Mouse (Mus musculus) intestine, embryonic 15.5 days (tissue): ENCODE measurements around the gene Snx3. TPM values are rescaled to one million over a fixed set of nuclear protein-coding genes. Genes with fewer than 3 reads are reported as not detected.
A peak's percentile ranks its signal among the peaks of the same experiment; 100 is the strongest.

Experiments
- ATAC-seq: fragments of 200-750 bp; cut with Nextera tagmentation; 2 replicates; pipeline ENCODE4 v1.8.0; 2017; ENCODE audit warnings: moderate TSS enrichment, moderate library complexity
- H3K27ac ChIP-seq: fragments of 300-500 bp; sonication (generic); 2 replicates; pipeline ENCODE4 v1.5.1; 2015; ENCODE audit warnings: mild to moderate bottlenecking, inconsistent platforms
- H3K27me3 ChIP-seq: fragments of 300-500 bp; sonication (generic); replicated peaks from 2 replicates; pipeline ENCODE4 v1.6.1; 2015; ENCODE audit warnings: inconsistent platforms
- H3K36me3 ChIP-seq: fragments of 300-500 bp; sonication (generic); 2 replicates; pipeline ENCODE4 v1.6.1; 2015; ENCODE audit warnings: inconsistent platforms
- H3K4me1 ChIP-seq: fragments of 300-500 bp; sonication (generic); replicated peaks from 2 replicates; pipeline ENCODE4 v1.6.1; 2015; ENCODE audit warnings: inconsistent platforms
- H3K4me2 ChIP-seq: fragments of 300-500 bp; sonication (generic); replicated peaks from 2 replicates; pipeline ENCODE4 v1.6.1; 2015; ENCODE audit warnings: mild to moderate bottlenecking, inconsistent platforms
- H3K4me3 ChIP-seq: fragments of 300-500 bp; sonication (generic); replicated peaks from 2 replicates; pipeline ENCODE4 v1.5.1; 2015; ENCODE audit warnings: inconsistent platforms
- H3K9ac ChIP-seq: fragments of 300-500 bp; sonication (generic); 2 replicates; pipeline ENCODE4 v1.6.1; 2015; ENCODE audit warnings: inconsistent platforms
- H3K9me3 ChIP-seq: fragments of 300-500 bp; sonication (generic); 2 replicates; pipeline ENCODE4 v1.6.1; 2016; ENCODE audit warnings: inconsistent platforms
- WGBS: fragments of 180-500 bp; shearing (Covaris S2); methylation state at CpG from one replicate; pipeline ENCODE4 v1.1.7; 2015; 5-methylcytosine and 5-hydroxymethylcytosine counted together
- polyA plus RNA-seq: library from polyadenylated mRNA; unstranded; fragments of >200 nt; fragmentation: Nextera tagmentation; extraction: Ambion mirVana; gene quantifications from 2 replicates; pipeline ENCODE4 v1.2.1, GENCODE M21; 2015

The Snx3 gene
- polyA plus RNA-seq, 1 experiment from 2014 or later, result 443 TPM

DNA sequence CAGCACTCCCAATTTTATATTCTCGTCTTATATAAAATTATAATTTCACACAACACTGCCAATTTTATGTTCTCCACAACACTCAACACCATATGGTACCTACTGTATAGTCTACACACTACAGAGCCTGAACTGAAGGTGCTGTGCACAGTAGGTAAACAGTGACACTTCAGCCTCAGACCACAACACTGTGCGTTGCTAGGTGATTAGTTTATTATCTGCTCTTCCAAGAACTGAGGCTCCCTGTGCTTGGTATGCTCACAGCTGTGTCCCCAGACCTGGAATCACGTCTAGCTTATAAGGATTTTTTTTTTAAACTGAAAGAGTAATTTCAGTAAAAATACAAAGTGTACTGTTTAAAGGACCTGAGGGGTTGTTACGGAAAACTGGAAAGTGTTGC, 21.1 kb upstream of the Snx3 start:
- Histone ChIP-seq H3K9ac (no peak overlapping the region), H3K9me3 (no peaks in the 10 kb centered on the region), H3K4me3 (no peak overlapping the region), H3K4me2 (no peak overlapping the region), H3K36me3 (no peaks in the 10 kb centered on the region), H3K4me1 (0 out of 2 replicates have a peak, but pooled peaks cover 5% of the 10 kb centered on the region), H3K27ac (no peak overlapping the region), H3K27me3 (no peaks in the 10 kb centered on the region)
- no peak for ATAC-seq
- WGBS, result 63% methylated on average over 4 of the region's 4 CpGs

DNA sequence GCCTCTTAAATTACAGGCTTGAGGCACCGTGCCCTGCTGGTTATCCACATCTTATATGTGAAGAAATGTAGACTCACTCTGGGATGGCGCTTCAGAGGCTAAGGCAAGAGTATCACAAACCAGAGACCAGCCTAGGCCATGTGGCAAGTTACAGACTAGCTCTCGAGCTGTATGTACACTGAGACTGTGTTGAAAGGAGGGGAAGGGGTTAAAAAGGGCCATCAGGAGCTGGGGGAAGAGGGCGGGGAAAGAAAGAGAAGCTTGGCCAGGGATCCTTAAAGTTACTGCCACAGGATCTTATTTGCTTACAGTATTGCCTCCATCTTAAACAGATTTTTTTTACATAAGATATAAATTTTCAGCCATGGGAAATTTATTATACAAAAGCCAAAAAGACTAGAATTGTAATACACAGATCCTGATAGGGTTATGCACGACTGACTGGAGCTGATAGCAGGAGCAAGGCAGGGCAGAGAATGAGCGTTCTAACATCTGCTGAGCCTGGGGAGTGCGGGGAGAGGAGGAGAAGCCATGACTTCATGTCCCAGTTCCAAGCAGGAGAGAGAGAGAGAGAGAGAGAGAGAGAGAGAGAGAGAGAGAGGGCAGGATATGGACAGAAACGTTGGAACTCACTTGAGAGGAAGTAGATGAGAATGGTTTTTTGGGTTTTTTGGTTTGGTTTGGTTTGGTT, 13.1 kb upstream of the Snx3 start:
- H3K9me3 ChIP-seq, result no peaks in the 10 kb centered on the region
- WGBS, result 31% methylated on average over 8 of the region's 8 CpGs
- H3K27ac ChIP-seq, result 0 out of 2 replicates have a peak overlapping the region, but pooled peaks have one; percentile 2
- H3K4me1 ChIP-seq, result no peaks in the 10 kb centered on the region
- H3K4me2 ChIP-seq, result no peak overlapping the region
- no peaks in the 10 kb centered on the region for H3K27me3 ChIP-seq
- H3K36me3 ChIP-seq, result no peaks in the 10 kb centered on the region
- H3K4me3 ChIP-seq, result no peak overlapping the region
- no peak overlapping the region for H3K9ac ChIP-seq
- ATAC-seq, result no peak

- WGBS, result 40% methylated on average over 1 of the region's 1 CpGs
- no peak overlapping the region for H3K4me3 ChIP-seq
- H3K9me3 ChIP-seq, result no peaks in the 10 kb centered on the region
- H3K27me3 ChIP-seq, result no peaks in the 10 kb centered on the region
- H3K4me2 ChIP-seq, result no peak overlapping the region
- H3K36me3 ChIP-seq, result no peaks in the 10 kb centered on the region
- H3K27ac ChIP-seq, result peak overlapping the region; percentile 70
- ATAC-seq, result peak; percentile 15; the same call in 1 of the 2 replicates
- H3K9ac ChIP-seq, result no peak overlapping the region
- no peaks in the 10 kb centered on the region for H3K4me1 ChIP-seq
These were observed 10.7 kb upstream of the Snx3 start for GRCm38 (mm10) chr10:42491158-42491557.

DNA sequence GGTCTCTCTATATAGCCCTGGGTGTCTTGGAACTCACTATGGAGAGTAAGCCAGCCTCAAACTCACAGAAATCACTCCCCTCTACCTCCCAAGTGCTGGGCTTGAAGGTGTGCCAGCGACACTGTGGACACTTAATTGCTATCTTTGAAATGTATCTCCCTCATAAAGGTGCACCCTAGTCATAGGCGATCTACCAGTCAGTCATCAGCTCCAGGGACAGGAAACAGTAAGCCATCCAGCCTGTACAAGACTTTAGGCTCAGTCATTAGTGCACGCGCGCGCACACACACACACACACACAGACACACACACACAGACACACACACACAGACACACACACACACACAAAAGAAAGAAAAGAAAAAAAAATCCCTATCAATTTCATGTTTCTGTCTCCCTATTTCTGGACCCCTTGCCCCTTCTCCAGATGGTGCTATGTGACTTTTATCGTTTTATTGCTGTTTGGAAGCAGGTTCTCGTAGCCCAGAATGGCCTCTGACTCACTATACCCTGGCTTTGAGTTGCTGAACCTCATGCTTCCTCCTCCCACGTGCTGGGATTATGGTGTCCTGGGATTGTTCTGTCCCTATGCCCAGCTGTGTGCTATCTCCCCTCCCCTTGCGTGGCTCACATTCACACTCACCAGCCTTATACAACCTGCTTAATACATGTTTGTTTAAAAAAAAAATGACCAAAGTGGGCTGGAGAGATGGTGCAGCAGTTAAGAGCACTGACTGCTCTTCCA, 9.6 kb upstream of the Snx3 start:
- H3K27ac ChIP-seq, result peak overlapping the region; percentile 58; the same call in 1 of the 2 replicates
- H3K4me3 ChIP-seq, result no peak overlapping the region
- H3K36me3 ChIP-seq, result no peaks in the 10 kb centered on the region
- H3K4me2 ChIP-seq, result no peak overlapping the region
- 67% methylated on average over 10 of the region's 10 CpGs for WGBS
- H3K27me3 ChIP-seq, result no peaks in the 10 kb centered on the region
- H3K4me1 ChIP-seq, result no peaks in the 10 kb centered on the region
- no peak overlapping the region for H3K9ac ChIP-seq
- ATAC-seq, result peak; percentile 85
- H3K9me3 ChIP-seq, result no peaks in the 10 kb centered on the region

GRCm38 (mm10) chr10:42493000-42493399, 8.8 kb upstream of the Snx3 start:
- H3K9ac ChIP-seq, result no peak overlapping the region
- no peaks in the 10 kb centered on the region for H3K27me3 ChIP-seq
- H3K4me3 ChIP-seq, result no peak overlapping the region
- peak; percentile 56 for ATAC-seq
- no peaks in the 10 kb centered on the region for H3K9me3 ChIP-seq
- 41% methylated on average over 4 of the region's 4 CpGs for WGBS
- no peaks in the 10 kb centered on the region for H3K4me1 ChIP-seq
- peak overlapping the region; percentile 68 for H3K27ac ChIP-seq
- no peak overlapping the region for H3K4me2 ChIP-seq
- no peaks in the 10 kb centered on the region for H3K36me3 ChIP-seq

GRCm38 (mm10) chr10:42500611-42501010, 1.2 kb upstream of the Snx3 start:
- H3K36me3 ChIP-seq, result no peaks in the 10 kb centered on the region
- H3K9ac ChIP-seq, result no peak overlapping the region
- H3K27ac ChIP-seq, result peak overlapping the region; percentile 99
- H3K4me2 ChIP-seq, result no peak overlapping the region
- no peaks in the 10 kb centered on the region for H3K27me3 ChIP-seq
- H3K4me1 ChIP-seq, result no peaks in the 10 kb centered on the region; the same call in 1 of the 2 replicates
- no peak overlapping the region for H3K4me3 ChIP-seq
- WGBS, result 81% methylated on average over 8 of the region's 8 CpGs
- no peak for ATAC-seq
- H3K9me3 ChIP-seq, result no peaks in the 10 kb centered on the region

DNA sequence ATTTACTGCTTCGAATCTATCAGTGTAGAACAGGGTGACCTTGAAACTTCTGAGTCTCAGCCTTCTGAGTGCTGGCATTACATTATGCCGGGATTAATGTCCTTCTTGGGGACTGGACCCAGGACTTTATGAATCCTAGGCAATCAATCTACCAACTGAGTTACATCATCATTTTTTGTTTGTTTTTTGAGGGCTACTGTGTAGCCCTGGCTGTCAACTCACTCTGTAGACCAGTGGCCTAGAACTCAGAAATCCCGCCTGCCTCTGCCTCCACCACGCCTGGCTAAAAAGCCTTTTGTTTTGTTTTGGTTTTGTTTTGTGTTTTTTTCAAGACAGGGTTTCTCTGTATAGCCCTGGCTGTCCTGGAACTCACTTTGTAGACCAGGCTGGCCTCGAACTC, 669 bp upstream of the Snx3 start:
- peak; percentile 8 for ATAC-seq
- Histone ChIP-seq H3K36me3 (no peaks in the 10 kb centered on the region), H3K27me3 (no peaks in the 10 kb centered on the region), H3K4me2 (peak overlapping the region; percentile 61), H3K27ac (peak overlapping the region; percentile 99), H3K4me3 (no peak overlapping the region), H3K9me3 (no peaks in the 10 kb centered on the region), H3K9ac (no peak overlapping the region), H3K4me1 (no peaks in the 10 kb centered on the region; the same call in 1 of the 2 replicates)
- 70% methylated on average over 5 of the region's 5 CpGs for WGBS

GRCm38 (mm10) chr10:42502349-42503111, 700 bp downstream of the Snx3 start:
- H3K36me3 ChIP-seq, result no peaks in the 10 kb centered on the region
- H3K9ac ChIP-seq, result peak overlapping the region; percentile 99
- peak overlapping the region; percentile 61 for H3K4me2 ChIP-seq
- peak overlapping the region; percentile 86 for H3K4me3 ChIP-seq
- no peaks in the 10 kb centered on the region for H3K27me3 ChIP-seq
- peak; percentile 46 for ATAC-seq
- peak overlapping the region; percentile 99 for H3K27ac ChIP-seq
- WGBS, result under 1% methylated on average over 55 of the region's 55 CpGs
- no peaks in the 10 kb centered on the region for H3K9me3 ChIP-seq
- no peaks in the 10 kb centered on the region; the same call in 1 of the 2 replicates for H3K4me1 ChIP-seq

DNA sequence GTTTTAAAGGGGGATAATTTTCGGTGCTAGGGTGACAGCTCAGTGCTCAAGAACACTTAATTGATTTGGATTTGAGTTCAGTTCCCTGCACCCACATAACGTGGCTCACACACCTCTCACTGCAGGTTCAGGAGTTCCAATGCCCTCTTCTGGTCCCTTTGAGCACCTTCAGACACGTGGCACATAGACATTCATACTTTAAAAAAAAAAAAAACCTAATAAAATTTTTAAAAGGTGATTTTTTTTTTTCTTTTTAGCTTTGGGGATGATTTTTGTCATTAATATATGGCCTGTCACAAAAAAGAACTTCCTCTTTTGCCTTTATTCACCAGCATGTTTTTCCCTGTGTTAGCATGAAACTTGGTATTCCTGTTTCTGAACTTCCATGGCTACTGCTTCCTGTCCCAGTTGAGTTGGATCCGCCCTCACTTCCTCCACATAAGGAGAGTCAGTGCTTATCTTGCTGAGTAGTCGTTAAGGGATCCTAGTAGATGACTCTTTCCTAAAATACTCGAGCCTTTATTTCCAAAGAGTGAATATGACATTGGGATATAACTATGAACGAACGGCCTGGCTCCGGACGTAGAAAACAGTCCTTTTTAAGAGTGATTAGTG, 2.4 kb downstream of the Snx3 start:
- H3K9ac ChIP-seq, result no peak overlapping the region
- no peak overlapping the region for H3K4me3 ChIP-seq
- WGBS, result 82% methylated on average over 10 of the region's 10 CpGs
- H3K27ac ChIP-seq, result no peak overlapping the region
- H3K36me3 ChIP-seq, result peaks cover 10% of the 10 kb centered on the region; the same call in 1 of the 2 replicates
- no peak overlapping the region; the same call in 1 of the 2 replicates for H3K4me2 ChIP-seq
- no peaks in the 10 kb centered on the region for H3K9me3 ChIP-seq
- no peaks in the 10 kb centered on the region for H3K27me3 ChIP-seq
- H3K4me1 ChIP-seq, result no peaks in the 10 kb centered on the region; the same call in 1 of the 2 replicates
- no peak for ATAC-seq

- Histone ChIP-seq H3K4me3 (no peak overlapping the region), H3K4me1 (no peaks in the 10 kb centered on the region), H3K9ac (no peak overlapping the region), H3K27me3 (no peaks in the 10 kb centered on the region), H3K4me2 (no peak overlapping the region), H3K9me3 (no peaks in the 10 kb centered on the region), H3K36me3 (peaks cover 10% of the 10 kb centered on the region; the same call in 1 of the 2 replicates), H3K27ac (no peak overlapping the region)
- no peak for ATAC-seq
- 86% methylated on average over 6 of the region's 6 CpGs for WGBS
These were observed 8.3 kb downstream of the Snx3 start for GRCm38 (mm10) chr10:42510141-42510540.

DNA sequence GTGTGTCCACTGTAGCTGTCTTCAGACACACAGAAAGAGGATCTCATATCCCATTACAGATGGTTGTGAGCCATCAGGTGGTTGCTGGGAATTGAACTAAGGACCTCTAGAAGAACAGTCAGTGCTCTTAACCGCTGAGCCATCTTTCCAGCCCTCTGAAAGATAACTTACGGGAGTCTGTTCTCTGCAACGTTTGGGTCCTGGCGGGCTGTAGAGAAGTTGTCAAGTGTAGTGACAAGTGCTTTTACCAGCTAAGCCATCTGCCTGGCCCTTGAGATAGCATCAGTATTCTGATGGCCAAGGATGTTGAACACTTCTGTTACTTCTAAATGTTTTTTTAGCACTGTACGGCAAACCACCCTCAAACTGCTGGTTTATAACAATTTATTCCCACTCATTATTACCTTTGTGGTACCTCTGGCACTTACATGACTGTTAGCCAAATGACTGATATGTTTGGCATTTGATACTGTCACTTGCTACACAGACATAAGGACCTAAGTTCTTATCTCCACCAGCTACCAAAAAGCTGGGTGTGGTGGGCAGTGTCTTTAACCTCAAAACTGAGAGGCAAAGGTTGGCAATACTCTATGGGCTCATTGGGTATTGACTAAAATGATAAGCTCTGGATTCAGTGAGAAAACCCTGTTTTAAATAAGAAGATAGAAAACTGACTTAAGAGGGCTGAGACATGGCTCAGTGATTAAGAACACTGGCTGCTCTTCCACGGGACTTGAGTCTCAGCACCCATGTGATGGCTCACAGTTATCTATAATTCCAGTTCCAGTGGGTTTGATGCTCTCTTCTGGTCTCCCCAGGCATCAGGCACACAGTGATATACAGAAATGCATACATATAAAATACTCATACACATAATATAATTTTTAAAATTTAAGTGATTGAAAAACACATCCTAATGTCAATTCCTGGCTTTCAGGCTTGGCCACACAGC, 9.6 kb downstream of the Snx3 start:
- no peak for ATAC-seq
- no peak overlapping the region for H3K27ac ChIP-seq
- WGBS, result 91% methylated on average over 6 of the region's 6 CpGs
- H3K4me1 ChIP-seq, result no peaks in the 10 kb centered on the region
- H3K9ac ChIP-seq, result no peak overlapping the region
- no peaks in the 10 kb centered on the region for H3K27me3 ChIP-seq
- no peak overlapping the region for H3K4me2 ChIP-seq
- peaks cover 10% of the 10 kb centered on the region; the same call in 1 of the 2 replicates for H3K36me3 ChIP-seq
- no peak overlapping the region for H3K4me3 ChIP-seq
- H3K9me3 ChIP-seq, result no peaks in the 10 kb centered on the region
